Mouse (Mus musculus): ENCODE measurements around the gene Bcar1. TPM values are rescaled to one million over a fixed set of nuclear protein-coding genes. Genes with fewer than 3 reads are reported as not detected.

The Bcar1 gene
- total RNA-seq, 1 experiment: 72.6 TPM

DNA sequence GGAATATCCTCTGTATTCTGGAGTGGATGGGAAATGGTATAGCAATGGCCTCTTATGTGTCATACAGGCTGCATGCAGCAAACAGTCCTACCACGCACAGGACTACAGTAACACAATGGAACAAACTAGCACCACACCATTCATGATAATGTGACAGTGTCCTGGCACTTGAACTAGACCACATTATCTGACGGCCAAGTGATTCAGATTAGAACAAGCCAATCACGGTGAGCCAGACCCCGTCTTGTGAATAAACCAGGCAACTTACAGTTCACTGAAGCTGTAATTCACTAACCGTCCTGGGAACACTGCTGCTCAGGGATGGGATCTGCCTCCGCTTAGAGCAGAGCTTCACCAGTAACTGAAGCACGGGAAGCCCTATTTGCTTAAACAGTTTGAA, 35.2 kb upstream of the Bcar1 start:
- H3K4me1 ChIP-seq (ENCODE audit: control insufficient read depth in 2 of 2, insufficient read depth in 2 of 2, low read length in 2 of 2, poor library complexity in 1 of 2): peaks cover 8 to 16% of the 10 kb centered on the region in 2 experiments

DNA sequence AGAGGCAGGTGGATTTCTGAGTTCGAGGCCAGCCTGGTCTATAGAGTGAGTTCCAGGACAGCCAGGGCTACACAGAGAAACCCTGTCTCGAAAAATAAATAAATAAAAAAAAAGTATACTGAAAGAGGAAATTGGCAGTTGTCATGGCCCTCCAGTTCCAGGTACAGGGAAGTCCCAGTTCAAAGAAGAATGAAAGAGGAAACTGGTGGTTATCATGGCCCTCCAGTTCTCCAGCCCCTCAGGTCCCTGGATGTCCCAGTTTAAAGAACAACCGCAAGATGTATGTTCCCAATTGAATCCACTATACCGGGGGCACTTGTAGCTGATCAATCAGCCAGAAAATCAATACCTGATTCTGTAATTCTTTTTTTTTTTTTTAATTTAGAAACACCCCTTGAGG, 32.9 kb upstream of the Bcar1 start:
- H3K4me1 ChIP-seq (ENCODE audit: control insufficient read depth in 2 of 2, insufficient read depth in 2 of 2, low read length in 2 of 2, poor library complexity in 1 of 2): peaks cover 6 to 14% of the 10 kb centered on the region in 2 experiments
- no peak for DNase-seq (ENCODE audit: low read depth, low spot score)
- no peak overlapping the region for H3K27ac ChIP-seq (ENCODE audit: insufficient read depth, low read depth, low read length, poor library complexity, severe bottlenecking)
- TF ChIP-seq ZC3H11A (IDR thresholded peaks at IDR 0.05; ENCODE audit: borderline replicate concordance, low read depth, low read length) (no peak), ZNF384 (IDR thresholded peaks at IDR 0.05; ENCODE audit: low read depth, low read length) (no peak), HCFC1 (IDR thresholded peaks at IDR 0.05; ENCODE audit: borderline replicate concordance, insufficient read depth, low read length) (no peak), MAFK (IDR thresholded peaks at IDR 0.05; ENCODE audit: insufficient read depth, low read depth, low read length) (no peak), CHD2 (IDR thresholded peaks at IDR 0.05; ENCODE audit: low read depth, low read length) (no peak)
- H3K36me3 ChIP-seq (ENCODE audit: control insufficient read depth, insufficient read depth, low read length, poor library complexity, severe bottlenecking): peaks cover 16% of the 10 kb centered on the region
- H3K9ac ChIP-seq (ENCODE audit: insufficient read depth, low read depth, low read length, poor library complexity, severe bottlenecking): no peak overlapping the region
- no peaks in the 10 kb centered on the region for H3K9me3 ChIP-seq (ENCODE audit: control insufficient read depth, insufficient read depth, low read depth, low read length)
- in situ Hi-C loops (cut with MboI; ENCODE audit: low sequenced_read_pairs in 2 of 2, unreplicated experiment in 2 of 2): no loop called here
- H3K4me3 ChIP-seq (ENCODE audit: insufficient read depth in 1 of 2, low read depth in 1 of 2, low read length in 2 of 2, poor library complexity in 1 of 2, severe bottlenecking in 1 of 2): no peak overlapping the region

More for the DNA sequence above, 35.2 kb upstream of the Bcar1 start:
- no peak for DNase-seq (ENCODE audit: low read depth, low spot score)
- Histone ChIP-seq H3K9me3 (ENCODE audit: control insufficient read depth, insufficient read depth, low read depth, low read length) (no peaks in the 10 kb centered on the region), H3K4me3 (ENCODE audit: insufficient read depth in 1 of 2, low read depth in 1 of 2, low read length in 2 of 2, poor library complexity in 1 of 2, severe bottlenecking in 1 of 2) (no peak overlapping the region), H3K27ac (ENCODE audit: insufficient read depth, low read depth, low read length, poor library complexity, severe bottlenecking) (no peak overlapping the region), H3K9ac (ENCODE audit: insufficient read depth, low read depth, low read length, poor library complexity, severe bottlenecking) (no peak overlapping the region), H3K36me3 (ENCODE audit: control insufficient read depth, insufficient read depth, low read length, poor library complexity, severe bottlenecking) (peaks cover 15% of the 10 kb centered on the region)
- no peak for TF ChIP-seq ZNF384 (IDR thresholded peaks at IDR 0.05; ENCODE audit: low read depth, low read length)
- TF ChIP-seq MAFK (IDR thresholded peaks at IDR 0.05; ENCODE audit: insufficient read depth, low read depth, low read length): no peak
- TF ChIP-seq HCFC1 (IDR thresholded peaks at IDR 0.05; ENCODE audit: borderline replicate concordance, insufficient read depth, low read length): no peak
- TF ChIP-seq ZC3H11A (IDR thresholded peaks at IDR 0.05; ENCODE audit: borderline replicate concordance, low read depth, low read length): no peak
- TF ChIP-seq CHD2 (IDR thresholded peaks at IDR 0.05; ENCODE audit: low read depth, low read length): no peak
- in situ Hi-C loops (cut with MboI; ENCODE audit: low sequenced_read_pairs in 2 of 2, unreplicated experiment in 2 of 2): no loop called here

DNA sequence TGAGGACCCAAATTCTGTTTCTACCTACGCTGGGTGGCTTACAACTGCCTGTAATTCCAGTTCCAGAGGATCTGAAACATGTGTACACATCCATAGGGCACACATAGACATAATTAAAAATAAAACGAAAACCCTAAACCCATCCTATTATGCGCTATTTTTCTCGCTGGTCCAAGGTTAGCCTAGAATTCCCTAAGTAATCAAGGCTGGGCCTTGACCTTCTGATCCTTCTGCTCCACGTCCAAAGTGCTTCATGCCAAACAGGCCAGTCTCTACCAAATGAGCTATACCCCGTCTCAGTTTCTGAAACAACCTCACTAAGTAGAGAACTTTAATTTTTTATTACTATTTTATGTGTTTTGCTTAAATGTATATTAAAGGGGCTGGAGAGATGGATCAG, 32.2 kb upstream of the Bcar1 start:
- in situ Hi-C loops (cut with MboI; ENCODE audit: low sequenced_read_pairs in 2 of 2, unreplicated experiment in 2 of 2): no loop called here
- Histone ChIP-seq H3K4me3 (ENCODE audit: insufficient read depth in 1 of 2, low read depth in 1 of 2, low read length in 2 of 2, poor library complexity in 1 of 2, severe bottlenecking in 1 of 2) (no peak overlapping the region), H3K27ac (ENCODE audit: insufficient read depth, low read depth, low read length, poor library complexity, severe bottlenecking) (no peak overlapping the region), H3K9ac (ENCODE audit: insufficient read depth, low read depth, low read length, poor library complexity, severe bottlenecking) (no peak overlapping the region), H3K36me3 (ENCODE audit: control insufficient read depth, insufficient read depth, low read length, poor library complexity, severe bottlenecking) (peaks cover 17% of the 10 kb centered on the region), H3K4me1 (ENCODE audit: control insufficient read depth in 2 of 2, insufficient read depth in 2 of 2, low read length in 2 of 2, poor library complexity in 1 of 2) (peaks cover 6 to 13% of the 10 kb centered on the region in 2 experiments), H3K9me3 (ENCODE audit: control insufficient read depth, insufficient read depth, low read depth, low read length) (no peaks in the 10 kb centered on the region)
- TF ChIP-seq CHD2 (IDR thresholded peaks at IDR 0.05; ENCODE audit: low read depth, low read length): no peak
- no peak for TF ChIP-seq ZC3H11A (IDR thresholded peaks at IDR 0.05; ENCODE audit: borderline replicate concordance, low read depth, low read length)
- TF ChIP-seq ZNF384 (IDR thresholded peaks at IDR 0.05; ENCODE audit: low read depth, low read length): no peak
- DNase-seq (ENCODE audit: low read depth, low spot score): no peak

DNA sequence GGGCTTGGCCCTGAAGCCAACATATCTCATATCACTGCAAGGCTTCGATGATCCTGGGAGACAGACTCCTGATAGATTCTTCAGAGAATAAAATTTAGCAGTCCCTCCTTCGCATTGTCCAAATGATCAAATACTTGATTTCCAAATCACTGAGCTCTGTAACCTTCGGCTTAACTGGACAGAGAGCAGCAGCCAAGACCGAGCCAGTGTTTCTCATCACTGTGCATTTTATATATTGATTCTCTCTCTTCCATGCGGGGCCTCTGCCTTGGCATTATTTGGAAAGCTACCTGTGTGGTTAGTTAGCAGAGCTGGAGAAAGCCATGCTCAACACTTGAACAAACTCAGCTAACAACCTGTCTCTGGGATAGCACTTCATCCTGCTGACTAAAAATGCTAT, 29.9 kb upstream of the Bcar1 start:
- in situ Hi-C loops (cut with MboI; ENCODE audit: low sequenced_read_pairs in 2 of 2, unreplicated experiment in 2 of 2): no loop called here
- no peak overlapping the region for H3K4me3 ChIP-seq (ENCODE audit: insufficient read depth in 1 of 2, low read depth in 1 of 2, low read length in 2 of 2, poor library complexity in 1 of 2, severe bottlenecking in 1 of 2)
- TF ChIP-seq HCFC1 (IDR thresholded peaks at IDR 0.05; ENCODE audit: borderline replicate concordance, insufficient read depth, low read length): no peak
- H3K36me3 ChIP-seq (ENCODE audit: control insufficient read depth, insufficient read depth, low read length, poor library complexity, severe bottlenecking): peaks cover 8% of the 10 kb centered on the region
- DNase-seq (ENCODE audit: low read depth, low spot score): no peak
- H3K27ac ChIP-seq (ENCODE audit: insufficient read depth, low read depth, low read length, poor library complexity, severe bottlenecking): no peak overlapping the region
- H3K4me1 ChIP-seq (ENCODE audit: control insufficient read depth in 2 of 2, insufficient read depth in 2 of 2, low read length in 2 of 2, poor library complexity in 1 of 2): peaks cover 8 to 14% of the 10 kb centered on the region in 2 experiments
- H3K9ac ChIP-seq (ENCODE audit: insufficient read depth, low read depth, low read length, poor library complexity, severe bottlenecking): no peak overlapping the region
- no peaks in the 10 kb centered on the region for H3K9me3 ChIP-seq (ENCODE audit: control insufficient read depth, insufficient read depth, low read depth, low read length)

DNA sequence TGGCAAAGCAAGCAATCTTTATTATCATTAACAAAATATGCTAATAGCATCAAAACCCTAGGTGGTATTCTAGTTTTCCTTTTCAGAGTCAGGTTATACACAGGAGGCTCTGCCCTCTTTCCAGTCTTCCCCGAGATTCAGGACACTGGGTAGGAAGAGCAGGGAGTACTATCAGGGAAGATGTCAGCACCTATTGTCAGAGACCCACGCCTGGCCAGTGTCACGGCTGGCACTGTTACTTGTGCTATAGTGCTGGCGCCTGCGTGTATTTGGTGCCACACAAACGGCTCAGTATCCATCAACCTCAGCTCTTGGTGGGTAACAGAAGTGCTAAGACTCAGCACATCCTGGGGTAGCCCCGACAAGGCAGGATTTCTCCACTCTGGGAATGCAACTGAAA, 29.4 kb upstream of the Bcar1 start:
- in situ Hi-C loops (cut with MboI; ENCODE audit: low sequenced_read_pairs in 2 of 2, unreplicated experiment in 2 of 2): no loop called here
- no peak for TF ChIP-seq ZC3H11A (IDR thresholded peaks at IDR 0.05; ENCODE audit: borderline replicate concordance, low read depth, low read length)
- no peak for TF ChIP-seq CHD2 (IDR thresholded peaks at IDR 0.05; ENCODE audit: low read depth, low read length)
- no peak for TF ChIP-seq MAFK (IDR thresholded peaks at IDR 0.05; ENCODE audit: insufficient read depth, low read depth, low read length)
- no peak for TF ChIP-seq HCFC1 (IDR thresholded peaks at IDR 0.05; ENCODE audit: borderline replicate concordance, insufficient read depth, low read length)
- TF ChIP-seq ZNF384 (IDR thresholded peaks at IDR 0.05; ENCODE audit: low read depth, low read length): no peak
- peaks cover 6% of the 10 kb centered on the region for H3K36me3 ChIP-seq (ENCODE audit: control insufficient read depth, insufficient read depth, low read length, poor library complexity, severe bottlenecking)

More for the DNA sequence above, 29.4 kb upstream of the Bcar1 start:
- H3K9me3 ChIP-seq (ENCODE audit: control insufficient read depth, insufficient read depth, low read depth, low read length): no peaks in the 10 kb centered on the region
- no peak overlapping the region for H3K27ac ChIP-seq (ENCODE audit: insufficient read depth, low read depth, low read length, poor library complexity, severe bottlenecking)
- peaks cover 8 to 15% of the 10 kb centered on the region in 2 experiments for H3K4me1 ChIP-seq (ENCODE audit: control insufficient read depth in 2 of 2, insufficient read depth in 2 of 2, low read length in 2 of 2, poor library complexity in 1 of 2)
- H3K9ac ChIP-seq (ENCODE audit: insufficient read depth, low read depth, low read length, poor library complexity, severe bottlenecking): no peak overlapping the region
- no peak overlapping the region for H3K4me3 ChIP-seq (ENCODE audit: insufficient read depth in 1 of 2, low read depth in 1 of 2, low read length in 2 of 2, poor library complexity in 1 of 2, severe bottlenecking in 1 of 2)
- no peak for DNase-seq (ENCODE audit: low read depth, low spot score)

Data from ES-E14 (cell line).